7 mouse cellular contexts compared by ENCODE assay signal in genomic region chr8:123213118-123213772, GRCm38 (mm10). TPM values are rescaled to one million over a fixed set of nuclear protein-coding genes. Genes with fewer than 3 reads are reported as not detected.
DNase-seq lines count a peak whose midpoint lies in the region; ATAC-seq and TF ChIP-seq lines count a peak whose summit lies in the region.

No protein-coding gene starts in this region.

- H3K9ac ChIP-seq in heart, embryonic 12.5 days, result peak overlapping the region; percentile 98
- H3K9ac ChIP-seq in liver, embryonic 16.5 days (ENCODE audit: low read depth, low read length), result peak overlapping the region; percentile 66

- H3K9me3 ChIP-seq in E14TG2a.4 (ENCODE audit: low read length), result no peaks in the 10 kb centered on the region
- H3K9me3 ChIP-seq in G1E (replicated peaks), result no peaks in the 10 kb centered on the region
- H3K9me3 ChIP-seq in heart, embryonic 12.5 days (replicated peaks), result no peaks in the 10 kb centered on the region
- H3K9me3 ChIP-seq in liver, embryonic 16.5 days (replicated peaks; ENCODE audit: control insufficient read depth, low read length), result no peaks in the 10 kb centered on the region

- peak; percentile 36 for DNase-seq in G1E (ENCODE audit: low spot score)
- DNase-seq in adrenal gland, adult 8-10 months, result no peak
- DNase-seq in cerebellum, adult 9-11 months, result no peak
- DNase-seq in retina, embryonic 14.5 days (ENCODE audit: low spot score), result no peak

- H3K27me3 ChIP-seq in E14TG2a.4 (ENCODE audit: insufficient read depth, low read length), result peaks cover 13% of the 10 kb centered on the region
- peaks cover 10% of the 10 kb centered on the region for H3K27me3 ChIP-seq in G1E (ENCODE audit: insufficient read depth, low read length)
- no peaks in the 10 kb centered on the region for H3K27me3 ChIP-seq in heart, embryonic 12.5 days (replicated peaks)
- peaks cover 5% of the 10 kb centered on the region; the same call in 1 of the 2 replicates for H3K27me3 ChIP-seq in liver, embryonic 16.5 days (ENCODE audit: control insufficient read depth, insufficient read depth, low read depth, low read length)

- 20% methylated on average over 22 of the region's 22 CpGs for WGBS in heart, embryonic 12.5 days
- WGBS in liver, embryonic 16.5 days (ENCODE audit: insufficient replicate concordance), result 23% methylated on average over 22 of the region's 22 CpGs

- peaks cover 30% of the 10 kb centered on the region for H3K4me1 ChIP-seq in E14TG2a.4 (replicated peaks; ENCODE audit: low read depth, low read length)
- H3K4me1 ChIP-seq in G1E (ENCODE audit: insufficient read depth, low read depth, low read length), result peaks cover 47% of the 10 kb centered on the region
- H3K4me1 ChIP-seq in heart, embryonic 12.5 days (replicated peaks), result peaks cover 24% of the 10 kb centered on the region
- H3K4me1 ChIP-seq in liver, embryonic 16.5 days (ENCODE audit: control insufficient read depth, low read depth, low read length), result peaks cover 20% of the 10 kb centered on the region

- TF ChIP-seq CTCF in E14TG2a.4 (conservative IDR thresholded peaks at IDR 0.05; ENCODE audit: low read length), result no peak
- no peak for TF ChIP-seq CTCF in G1E (IDR thresholded peaks at IDR 0.05; ENCODE audit: low read depth, low read length)

- peaks cover 30% of the 10 kb centered on the region for H3K36me3 ChIP-seq in E14TG2a.4 (ENCODE audit: insufficient read depth, low read length)
- H3K36me3 ChIP-seq in G1E (replicated peaks), result peaks cover 33% of the 10 kb centered on the region
- H3K36me3 ChIP-seq in heart, embryonic 12.5 days, result peaks cover 24% of the 10 kb centered on the region
- peaks cover 11% of the 10 kb centered on the region for H3K36me3 ChIP-seq in liver, embryonic 16.5 days (ENCODE audit: control insufficient read depth, insufficient read depth)

- H3K4me3 ChIP-seq in E14TG2a.4 (replicated peaks; ENCODE audit: low read length) (peak overlapping the region; percentile 99), G1E (ENCODE audit: low read depth, low read length) (peak overlapping the region; percentile 86)
- peak overlapping the region; percentile 98 for H3K4me3 ChIP-seq in heart, embryonic 12.5 days
- peak overlapping the region; percentile 77 for H3K4me3 ChIP-seq in liver, embryonic 16.5 days (ENCODE audit: low read depth, low read length)

- H3K27ac ChIP-seq in heart, embryonic 12.5 days (ENCODE audit: poor library complexity, severe bottlenecking), result peak overlapping the region; percentile 36; the same call in 1 of the 2 replicates
- H3K27ac ChIP-seq in liver, embryonic 16.5 days (ENCODE audit: low read length), result peak overlapping the region; percentile 59; the same call in 1 of the 2 replicates

- no peak for ATAC-seq in G1E (ENCODE audit: extremely low read depth, insufficient number of reproducible peaks, low FRiP score, poor library complexity, severe bottlenecking)
- ATAC-seq in heart, embryonic 12.5 days (ENCODE audit: insufficient number of reproducible peaks, low FRiP score), result no peak
- peak; percentile 5; the same call in 1 of the 2 replicates for ATAC-seq in liver, embryonic 16.5 days (ENCODE audit: low read depth)

- H3K4me2 ChIP-seq in heart, embryonic 12.5 days, result peak overlapping the region; percentile 92
- H3K4me2 ChIP-seq in liver, embryonic 16.5 days (ENCODE audit: low read depth, low read length), result peak overlapping the region; percentile 98

RNA-seq across cellular contexts. Expression of gene Spata33, which starts 0.6 kb away (rescaled TPM):
- total RNA-seq in G1E (2014; fragmentation: Nextera tagmentation) (0.30 and 3.5 TPM in 2 replicates), G1E (2017) (1.1 and 1.2 TPM in 2 replicates)
- polyA plus RNA-seq in G1E (2012), result 0.09 and 0.13 TPM in 2 replicates
- polyA plus RNA-seq in heart, embryonic 12.5 days (2016; fragmentation: Nextera tagmentation; extraction: Ambion mirVana), result 3.4 and 4.2 TPM in 2 replicates
- polyA plus RNA-seq in liver, embryonic 16.5 days (2015; fragmentation: Nextera tagmentation; extraction: Ambion mirVana), result 0.14 and 0.21 TPM in 2 replicates
- 1 to 10 TPM; 1.7 to 7.6 (median 4.4) TPM for total RNA-seq in adrenal gland, adult 8-10 months (2022)

RNA-seq across cellular contexts. Expression of gene Chmp1a, which starts 0.7 kb away (rescaled TPM):
- total RNA-seq in G1E (2014; fragmentation: Nextera tagmentation), result 19.6 and 37.3 TPM in 2 replicates
- total RNA-seq in G1E (2017), result 57.9 and 78.2 TPM in 2 replicates
- polyA plus RNA-seq in G1E (2012), result 32.7 and 35.9 TPM in 2 replicates
- polyA plus RNA-seq in heart, embryonic 12.5 days (2016; fragmentation: Nextera tagmentation; extraction: Ambion mirVana), result 97.9 and 102 TPM in 2 replicates
- polyA plus RNA-seq in liver, embryonic 16.5 days (2015; fragmentation: Nextera tagmentation; extraction: Ambion mirVana), result 55.9 and 59.6 TPM in 2 replicates
- 100 to 1,000 TPM; 112 to 141 (median 134) TPM for total RNA-seq in adrenal gland, adult 8-10 months (2022)

RNA-seq across cellular contexts. Expression of gene Cdk10, which starts 11.4 kb away (rescaled TPM):
- total RNA-seq in G1E (2014; fragmentation: Nextera tagmentation) (22.2 and 22.3 TPM in 2 replicates), G1E (2017) (25.5 and 29.3 TPM in 2 replicates)
- 56.3 and 64.2 TPM in 2 replicates for polyA plus RNA-seq in G1E (2012)
- polyA plus RNA-seq in heart, embryonic 12.5 days (2016; fragmentation: Nextera tagmentation; extraction: Ambion mirVana), result 20.3 and 23.6 TPM in 2 replicates
- polyA plus RNA-seq in liver, embryonic 16.5 days (2015; fragmentation: Nextera tagmentation; extraction: Ambion mirVana), result 8.8 and 8.9 TPM in 2 replicates
- 10 to 100 TPM; 50.5 to 91.6 (median 76.1) TPM for total RNA-seq in adrenal gland, adult 8-10 months (2022)

RNA-seq across cellular contexts. Expression of gene Spata2l, which starts 22.8 kb away (rescaled TPM):
- total RNA-seq in G1E (2014; fragmentation: Nextera tagmentation) (3.4 and 6.8 TPM in 2 replicates), G1E (2017) (2.2 and 3.7 TPM in 2 replicates)
- polyA plus RNA-seq in G1E (2012), result 5.2 and 5.7 TPM in 2 replicates
- 2.3 and 2.5 TPM in 2 replicates for polyA plus RNA-seq in heart, embryonic 12.5 days (2016; fragmentation: Nextera tagmentation; extraction: Ambion mirVana)
- polyA plus RNA-seq in liver, embryonic 16.5 days (2015; fragmentation: Nextera tagmentation; extraction: Ambion mirVana), result 3.2 and 3.3 TPM in 2 replicates
- total RNA-seq in adrenal gland, adult 8-10 months (2022), result 10 to 100 TPM; 12.0 to 20.4 (median 17.1) TPM

RNA-seq across cellular contexts. Expression of gene Dpep1, which starts 27.2 kb away (rescaled TPM):
- total RNA-seq in G1E (2014; fragmentation: Nextera tagmentation) (not detected in 2 replicates), G1E (2017) (0.06 and 0.11 TPM in 2 replicates)
- polyA plus RNA-seq in G1E (2012), result not detected in 2 replicates
- polyA plus RNA-seq in heart, embryonic 12.5 days (2016; fragmentation: Nextera tagmentation; extraction: Ambion mirVana), result 2.5 and 2.8 TPM in 2 replicates
- polyA plus RNA-seq in liver, embryonic 16.5 days (2015; fragmentation: Nextera tagmentation; extraction: Ambion mirVana), result 0.12 and 0.39 TPM in 2 replicates
- 10 to 100 TPM; 40.8 to 52.6 (median 41.6) TPM for total RNA-seq in adrenal gland, adult 8-10 months (2022)
